Mouse (Mus musculus): ENCODE measurements around the gene Pim3.

Gene Pim3

DNA sequence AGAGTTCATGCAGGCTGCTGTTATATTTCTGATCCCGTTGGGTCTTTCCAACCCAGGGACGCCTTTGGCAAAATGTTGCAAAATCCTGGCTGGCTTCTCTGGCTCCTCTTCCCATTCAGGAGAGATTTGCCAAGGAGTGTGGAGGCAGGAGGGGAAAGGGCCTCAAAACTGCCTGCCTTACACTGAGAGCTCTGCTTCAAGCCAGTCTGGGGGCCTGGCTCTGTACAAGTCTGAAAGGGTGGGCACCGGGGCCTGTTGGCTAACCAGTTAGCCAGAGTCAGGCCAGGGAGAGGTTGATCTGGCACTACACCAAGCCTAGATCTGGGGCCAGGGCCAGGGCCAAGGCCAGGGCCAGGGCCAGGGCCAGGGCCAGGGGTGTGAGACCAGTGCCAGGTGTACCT is 3.8 kb upstream of the Pim3 start:
- DNase-seq (ENCODE audit: low spot score): no peak

DNA sequence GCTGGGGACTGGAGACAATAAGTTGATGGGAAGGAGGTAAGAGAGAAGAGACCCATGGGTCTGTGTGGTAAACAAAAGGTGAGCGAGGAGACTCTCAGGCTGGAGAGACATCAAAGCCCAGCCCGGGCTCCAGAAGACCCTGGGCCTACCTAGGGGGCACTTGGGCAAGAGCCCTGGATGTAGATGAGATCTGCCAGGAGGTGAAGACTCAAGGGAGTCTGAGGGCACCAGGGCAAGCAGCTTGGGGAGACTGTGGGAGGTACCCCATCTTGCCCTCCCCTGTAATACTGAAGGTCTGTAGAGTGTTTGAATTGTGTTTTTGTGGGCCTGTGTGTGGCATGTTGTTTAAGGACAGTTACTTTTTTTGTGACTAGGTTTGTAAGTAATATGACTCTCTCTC is 3.3 kb upstream of the Pim3 start:
- DNase-seq (ENCODE audit: low spot score): no peak

DNA sequence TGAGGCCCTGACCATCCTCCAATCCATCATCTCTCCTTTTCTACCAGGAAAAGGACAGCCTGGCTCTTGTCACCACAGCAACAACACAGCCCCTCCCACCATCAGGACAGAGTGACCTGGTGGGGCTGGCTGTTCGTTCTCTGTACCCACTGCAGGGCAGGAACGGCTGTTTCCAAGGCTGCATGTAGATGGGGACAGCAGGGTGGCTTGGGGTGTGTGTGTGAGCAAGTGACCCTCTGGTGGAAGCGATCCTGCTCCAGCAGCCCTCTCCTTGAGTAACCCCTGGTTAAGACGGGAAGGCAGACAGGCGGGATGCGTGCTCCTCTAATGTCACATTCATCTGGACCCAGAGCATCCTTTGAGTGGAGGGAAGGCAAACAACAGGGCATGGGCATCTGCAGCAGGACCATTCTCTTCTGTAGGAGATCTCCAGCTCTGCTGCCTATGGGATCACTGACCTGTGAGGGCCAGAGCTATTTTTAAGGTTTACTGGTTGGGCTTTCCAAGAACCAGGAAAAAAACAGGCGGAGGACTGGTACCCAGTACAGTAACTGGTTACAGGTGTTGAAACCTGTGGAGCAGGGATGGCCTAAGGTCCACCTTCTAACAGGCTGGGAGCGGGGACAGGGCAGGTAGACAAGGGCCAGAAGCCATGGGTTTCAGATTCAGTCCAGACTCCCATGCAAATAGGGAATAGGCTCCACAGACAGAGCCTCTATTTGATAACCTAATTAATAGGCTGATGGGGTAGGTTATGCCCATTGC is 2.6 kb upstream of the Pim3 start:
- DNase-seq (ENCODE audit: low spot score): no peak

DNA sequence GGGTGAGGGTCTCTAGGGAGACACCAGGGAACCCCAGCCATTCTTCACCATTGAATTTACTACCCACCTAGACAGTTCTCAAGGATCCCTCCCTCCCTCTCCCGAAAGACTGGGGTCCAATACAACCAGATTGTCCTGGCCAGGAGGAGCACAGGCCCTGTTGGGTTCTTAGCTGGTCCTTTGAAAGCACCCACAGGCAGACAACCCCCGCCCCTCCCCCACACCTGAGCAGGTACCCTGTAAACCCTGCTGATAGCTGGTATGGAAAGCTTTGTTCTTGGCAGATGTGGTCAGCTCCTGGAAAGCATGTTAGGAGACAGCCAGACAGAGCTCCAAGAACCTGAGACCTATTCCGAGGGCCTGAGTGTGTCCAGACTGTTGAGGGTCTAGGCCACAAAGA is 1.2 kb upstream of the Pim3 start:
- no peak for DNase-seq (ENCODE audit: low spot score)

DNA sequence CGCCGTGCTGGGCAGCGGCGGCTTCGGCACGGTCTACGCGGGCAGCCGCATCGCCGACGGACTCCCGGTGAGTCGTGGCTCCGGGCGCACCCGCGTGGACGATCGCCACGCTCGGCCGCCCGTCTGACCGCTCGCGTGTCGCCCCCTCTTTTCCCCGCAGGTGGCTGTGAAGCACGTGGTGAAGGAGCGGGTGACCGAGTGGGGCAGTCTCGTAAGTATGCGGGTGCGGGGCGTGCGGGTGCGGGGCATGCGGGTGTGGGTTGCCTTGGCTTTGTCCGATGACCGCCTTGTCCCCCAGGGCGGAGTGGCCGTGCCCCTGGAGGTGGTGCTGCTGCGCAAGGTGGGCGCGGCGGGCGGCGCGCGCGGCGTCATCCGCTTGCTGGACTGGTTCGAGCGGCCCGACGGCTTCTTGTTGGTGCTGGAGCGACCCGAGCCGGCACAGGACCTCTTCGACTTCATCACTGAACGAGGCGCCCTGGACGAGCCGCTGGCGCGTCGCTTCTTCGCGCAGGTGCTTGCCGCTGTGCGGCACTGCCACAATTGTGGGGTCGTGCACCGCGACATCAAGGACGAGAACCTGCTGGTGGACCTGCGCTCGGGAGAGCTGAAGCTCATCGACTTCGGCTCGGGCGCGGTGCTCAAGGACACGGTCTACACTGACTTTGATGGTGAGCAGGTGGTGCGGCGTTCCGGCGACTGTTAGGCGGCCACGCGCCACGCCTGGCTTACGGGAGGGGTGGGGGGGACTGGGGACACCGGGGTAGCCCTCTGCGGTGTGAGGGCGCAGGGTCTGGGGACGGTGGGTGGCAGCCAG is 1.1 kb downstream of the Pim3 start:
- peak; percentile 85 for DNase-seq (ENCODE audit: low spot score)

DNA sequence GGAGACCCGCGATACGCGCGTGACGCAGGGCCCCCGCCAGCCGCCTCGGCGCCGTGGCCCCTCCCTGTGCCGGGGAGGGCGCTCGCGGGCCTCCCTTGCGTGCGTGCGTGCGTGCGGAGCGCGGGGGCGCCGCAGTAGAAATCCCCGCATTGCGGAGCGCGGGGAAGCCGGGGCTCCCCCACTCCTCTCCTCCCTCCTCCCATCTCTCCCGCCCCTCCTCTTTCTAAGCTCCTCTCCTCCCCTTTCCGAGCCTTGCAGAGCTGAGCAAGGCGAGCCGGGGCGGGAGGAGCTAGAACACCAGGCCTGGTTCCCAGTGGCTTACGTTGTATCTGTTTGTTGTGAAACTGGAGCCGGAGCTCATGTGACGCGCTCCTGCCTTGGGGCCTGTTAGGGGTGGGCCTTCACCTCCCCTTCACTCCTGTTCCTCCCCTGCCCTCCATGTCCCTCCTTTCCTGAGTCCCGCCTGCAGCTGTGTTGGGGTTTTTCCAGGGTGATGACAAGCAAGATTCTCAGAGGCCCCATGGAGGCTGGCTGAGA is 1.8 kb downstream of the Pim3 start:
- peak; percentile 93 for DNase-seq (ENCODE audit: low spot score)

DNA sequence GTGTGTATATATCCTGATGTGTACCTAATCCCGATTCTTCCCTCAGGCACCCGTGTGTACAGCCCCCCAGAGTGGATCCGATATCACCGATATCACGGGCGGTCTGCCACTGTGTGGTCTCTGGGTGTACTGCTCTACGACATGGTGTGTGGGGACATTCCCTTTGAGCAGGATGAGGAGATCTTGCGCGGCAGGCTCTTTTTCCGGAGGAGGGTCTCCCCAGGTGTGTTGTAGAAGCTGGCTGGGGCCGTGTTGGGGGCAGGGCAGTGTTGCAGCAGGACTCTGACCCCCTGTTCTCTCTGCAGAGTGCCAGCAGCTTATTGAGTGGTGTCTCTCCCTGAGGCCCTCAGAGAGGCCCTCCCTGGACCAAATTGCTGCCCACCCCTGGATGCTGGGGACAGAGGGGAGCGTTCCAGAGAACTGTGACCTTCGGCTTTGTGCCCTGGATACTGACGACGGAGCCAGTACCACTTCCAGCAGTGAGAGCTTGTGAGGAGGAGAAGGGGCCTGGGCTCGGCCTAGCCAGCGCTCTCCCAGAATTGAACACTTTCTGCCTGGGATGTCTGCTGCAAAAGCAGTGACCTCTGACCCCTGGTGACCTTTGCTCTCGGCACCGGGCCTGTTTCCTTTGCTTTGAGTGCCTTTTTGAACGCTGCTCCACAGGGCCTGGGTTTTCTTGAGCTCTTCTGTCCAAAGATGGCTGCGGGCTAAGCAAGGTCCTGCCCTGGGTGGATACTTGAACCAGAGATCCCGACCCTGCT is 2.5 kb downstream of the Pim3 start:
- no peak for DNase-seq (ENCODE audit: low spot score)

DNA sequence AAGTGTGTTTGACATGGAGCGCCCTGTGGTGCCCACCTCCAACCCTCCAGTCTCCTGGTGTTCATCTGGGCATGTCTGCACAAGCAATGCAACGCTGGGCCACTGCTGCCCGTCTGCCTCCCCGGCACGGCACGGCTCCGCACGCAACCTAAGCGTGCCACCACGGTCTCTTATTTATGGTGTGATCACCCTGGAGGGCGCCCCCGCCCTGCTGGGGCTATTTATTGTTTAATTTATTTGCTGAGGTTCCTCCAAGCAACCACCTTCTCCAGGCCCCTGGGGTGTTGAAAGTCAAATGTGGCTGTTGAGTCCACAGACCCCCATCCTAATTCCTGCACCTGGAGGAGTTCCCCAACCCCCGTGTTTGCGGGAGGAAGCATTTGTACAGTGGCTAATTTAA is 3.1 kb downstream of the Pim3 start:
- no peak for DNase-seq (ENCODE audit: low spot score)

DNA sequence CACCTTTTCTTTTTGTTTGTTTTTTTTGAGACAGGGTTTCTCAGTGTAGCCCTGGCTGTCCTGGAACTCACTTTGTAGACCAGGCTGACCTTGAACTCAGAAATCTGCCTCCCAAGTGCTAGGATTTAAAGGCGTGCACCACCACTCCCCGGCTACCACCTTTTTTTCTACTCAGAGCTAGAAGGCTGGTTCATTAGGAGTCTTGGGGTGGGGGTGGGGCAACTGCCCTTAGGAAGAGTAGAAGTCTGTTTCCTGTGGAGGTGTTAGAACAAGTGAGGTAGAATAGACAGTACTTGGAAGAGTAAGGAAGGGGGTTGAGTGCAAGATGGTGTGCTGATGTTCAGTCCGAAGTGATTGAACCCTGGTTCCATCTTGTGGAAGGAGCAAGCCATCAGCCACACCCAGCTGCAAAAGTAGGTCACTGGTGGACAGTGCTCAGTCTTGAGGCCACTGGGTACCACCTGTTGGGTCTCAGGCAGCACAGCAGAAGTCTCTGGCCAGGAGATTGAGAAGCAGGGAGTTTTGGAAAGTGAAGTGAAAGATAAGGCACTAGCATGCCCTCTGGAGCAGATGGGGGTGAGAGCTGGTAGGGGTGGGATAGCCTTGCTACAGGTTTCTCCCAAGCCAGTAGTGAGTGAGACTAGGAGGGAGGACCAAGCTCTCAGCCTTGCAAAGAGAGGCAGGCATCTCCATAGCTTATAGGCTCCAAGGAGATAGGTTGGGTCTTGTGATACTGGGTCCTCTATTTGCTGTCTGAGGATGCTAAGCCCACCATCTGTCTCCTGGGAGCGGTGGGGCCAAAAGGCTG is 4.1 kb downstream of the Pim3 start:
- no peak for DNase-seq (ENCODE audit: low spot score)

DNA sequence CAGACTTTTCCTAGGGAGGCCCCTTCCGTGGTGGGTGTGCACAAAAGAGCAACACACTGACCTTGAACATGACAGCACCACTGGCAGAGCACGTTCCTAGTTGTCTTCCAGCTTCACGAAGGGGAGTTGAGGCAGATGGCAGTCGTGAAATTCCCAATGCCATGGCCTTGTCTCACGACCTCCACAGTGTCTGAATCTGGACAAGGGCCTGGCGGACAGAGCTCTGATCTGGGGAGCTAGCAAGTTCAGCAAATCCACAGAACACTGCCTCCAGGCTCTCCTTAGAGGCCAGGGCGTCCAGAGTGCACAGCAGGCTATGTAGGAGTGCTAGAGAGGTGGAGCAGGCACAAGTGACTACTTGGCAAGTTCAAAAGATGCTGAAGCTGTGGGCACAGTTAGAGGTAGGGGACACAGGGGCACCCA is 5.0 kb downstream of the Pim3 start:
- no peak for DNase-seq (ENCODE audit: low spot score)

DNA sequence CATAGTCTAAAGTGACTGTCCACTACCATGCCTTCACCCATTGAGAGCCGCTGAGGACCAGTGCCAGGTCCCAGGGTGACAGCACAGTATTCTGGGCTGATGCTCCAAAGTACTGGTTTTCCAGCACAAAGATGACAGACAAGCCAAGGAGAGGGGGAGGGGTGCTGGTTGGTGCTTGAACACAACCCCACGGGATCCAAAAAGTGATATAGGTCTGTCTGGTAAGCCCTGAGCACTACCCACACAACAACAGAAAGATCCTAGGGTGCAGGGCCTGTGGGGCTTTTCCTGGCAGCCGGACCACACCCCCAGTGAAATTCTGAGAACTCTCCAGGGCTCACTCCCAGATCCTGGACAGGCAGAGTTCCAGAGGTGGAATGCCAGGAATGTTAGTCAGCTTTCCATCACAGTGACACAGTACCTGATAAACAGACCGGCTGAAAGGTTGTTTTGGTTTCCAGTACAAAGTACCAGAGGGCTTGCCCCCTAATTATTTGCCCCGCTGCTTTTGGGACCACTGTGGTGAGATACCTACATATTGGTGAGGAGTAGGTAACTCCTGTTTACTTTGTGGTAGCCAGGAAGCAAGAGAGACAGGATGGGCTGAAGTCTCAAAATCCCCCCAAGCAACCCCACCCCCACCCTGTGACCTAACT is 5.5 kb downstream of the Pim3 start:
- peak; percentile 42 for DNase-seq (ENCODE audit: low spot score)

DNA sequence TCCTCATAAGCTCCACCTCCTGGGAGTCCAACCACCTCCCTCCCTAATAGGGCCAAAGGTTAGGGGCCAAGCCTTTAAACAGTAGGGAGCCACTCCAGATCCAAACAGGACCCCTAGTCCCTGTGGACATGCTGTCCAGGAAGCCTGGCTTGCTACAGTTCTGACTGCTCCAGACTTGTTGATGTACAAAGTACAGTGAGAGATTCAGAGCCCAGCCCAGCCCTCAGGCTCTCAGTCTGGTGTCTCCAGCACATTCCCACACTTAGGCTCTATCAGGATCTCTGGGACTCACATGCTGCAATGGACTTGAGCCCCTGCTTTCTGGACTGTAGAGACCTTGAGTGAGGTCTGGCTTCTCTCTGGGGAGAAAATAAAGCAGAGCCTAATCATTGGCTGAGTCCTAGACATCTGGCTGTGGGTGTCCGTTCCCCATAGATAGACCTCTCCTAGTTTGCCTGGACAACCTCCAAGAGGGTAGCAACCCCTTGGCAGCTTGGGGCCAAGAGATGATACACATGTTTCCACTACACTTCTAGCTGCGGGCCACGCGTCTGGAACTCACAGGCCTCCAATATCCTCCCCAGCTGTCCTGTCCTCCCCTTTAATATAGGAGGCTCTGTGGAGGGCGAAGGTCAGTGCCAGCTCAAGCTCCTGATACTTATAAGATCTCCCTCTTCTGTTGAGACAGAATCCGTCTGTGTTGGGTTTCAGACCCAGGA is 6.2 kb downstream of the Pim3 start:
- no peak for DNase-seq (ENCODE audit: low spot score)

DNA sequence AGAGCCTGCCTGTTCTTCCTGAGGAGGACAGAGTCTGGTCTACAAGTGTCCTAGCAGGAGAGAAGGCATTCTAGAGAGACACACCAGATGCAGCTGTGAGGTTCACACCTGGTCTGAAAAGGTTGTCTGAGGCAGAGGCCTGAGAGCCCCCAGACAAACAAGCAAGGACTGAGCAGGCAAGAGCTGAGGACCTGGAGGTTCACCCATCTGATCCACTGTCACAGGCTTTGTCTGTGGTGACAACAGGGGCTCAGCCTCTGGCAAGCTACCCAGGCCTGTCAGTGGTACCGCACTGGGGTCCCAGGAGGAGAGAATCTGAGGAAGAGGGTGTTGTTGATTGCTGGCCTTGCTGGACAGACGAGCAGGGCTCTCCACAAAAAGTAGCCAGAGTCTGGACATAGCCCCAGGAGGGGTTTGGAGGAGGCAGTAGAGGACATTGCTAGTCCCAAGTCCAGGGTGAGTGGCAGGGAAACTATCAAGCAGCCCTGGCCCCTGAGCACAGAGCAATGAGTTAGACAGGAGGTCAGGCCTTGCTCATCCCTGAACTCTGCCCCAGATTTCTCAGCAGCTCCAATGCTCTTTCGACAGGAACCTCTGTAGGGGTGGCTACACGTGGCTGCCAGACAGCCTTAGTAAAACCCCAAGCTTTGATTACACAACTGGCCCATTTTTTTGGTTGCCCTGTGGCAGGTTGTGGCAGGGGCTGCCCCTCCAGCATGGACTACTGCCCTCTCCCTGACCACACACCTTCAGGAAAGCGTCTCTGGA is 8.6 kb downstream of the Pim3 start:
- no peak for DNase-seq (ENCODE audit: low spot score)

DNA sequence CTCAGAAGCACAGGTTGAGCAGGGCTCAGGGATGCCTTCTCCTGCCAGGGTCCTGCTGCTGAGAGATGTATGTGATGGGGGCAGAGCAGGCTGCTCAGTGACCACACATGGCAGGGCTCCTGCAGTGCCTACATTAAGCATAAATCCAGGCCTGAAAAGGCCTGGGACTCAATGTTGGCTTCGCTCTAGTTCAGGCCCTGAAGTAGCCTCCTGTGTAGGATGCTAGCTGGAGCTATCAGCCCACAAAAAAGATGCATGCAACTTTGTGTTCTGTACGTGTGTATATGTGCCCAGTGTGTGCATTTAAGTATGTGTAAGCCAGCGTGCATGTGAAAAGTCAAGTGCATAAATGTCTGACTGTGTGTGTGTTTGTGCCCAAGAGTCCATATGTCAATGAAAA is 12.1 kb downstream of the Pim3 start:
- no peak for DNase-seq (ENCODE audit: low spot score)

DNA sequence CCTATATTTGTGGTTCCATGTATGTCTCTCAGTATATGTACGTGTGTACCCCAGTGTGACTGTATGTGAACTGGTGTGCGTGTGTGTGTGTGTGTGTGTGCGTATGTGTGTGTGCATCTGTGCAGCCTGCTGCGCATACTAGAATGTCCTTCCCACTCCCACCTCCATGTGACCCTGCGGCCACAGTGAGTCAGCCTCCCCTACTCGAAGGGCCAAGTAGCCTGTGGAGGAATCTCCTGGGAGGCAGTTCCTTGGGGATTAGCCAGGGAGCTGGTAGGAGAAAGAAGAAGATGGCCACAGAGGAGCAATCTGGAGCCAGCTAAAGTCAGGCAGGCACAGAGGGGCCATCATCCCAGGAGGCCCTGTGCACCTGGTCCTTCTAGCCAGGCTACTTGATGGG is 12.5 kb downstream of the Pim3 start:
- DNase-seq (ENCODE audit: low spot score): no peak

DNA sequence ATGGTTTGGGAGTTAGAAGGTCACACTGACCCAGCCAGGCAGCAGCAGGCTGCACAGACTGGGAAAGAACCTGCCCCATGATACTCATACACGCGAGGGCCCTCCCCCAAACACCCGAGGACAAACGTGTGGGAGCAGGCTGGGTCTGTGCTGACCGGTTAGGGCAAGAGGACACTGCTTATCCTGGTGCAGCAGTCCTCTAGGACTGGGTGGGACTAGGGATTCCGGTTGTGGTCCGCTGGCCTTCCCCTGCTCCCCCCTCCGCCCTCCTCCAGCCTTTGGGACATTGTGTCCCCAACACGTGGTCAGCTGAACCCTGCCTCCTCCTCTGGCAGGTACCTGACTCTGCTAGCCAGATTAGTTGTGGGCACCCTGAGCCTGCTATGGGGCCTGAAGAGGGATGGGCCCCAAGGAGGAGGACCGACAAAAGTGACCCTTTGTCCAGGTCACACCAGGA is 13.7 kb downstream of the Pim3 start:
- peak; percentile 28 for DNase-seq (ENCODE audit: low spot score)

DNA sequence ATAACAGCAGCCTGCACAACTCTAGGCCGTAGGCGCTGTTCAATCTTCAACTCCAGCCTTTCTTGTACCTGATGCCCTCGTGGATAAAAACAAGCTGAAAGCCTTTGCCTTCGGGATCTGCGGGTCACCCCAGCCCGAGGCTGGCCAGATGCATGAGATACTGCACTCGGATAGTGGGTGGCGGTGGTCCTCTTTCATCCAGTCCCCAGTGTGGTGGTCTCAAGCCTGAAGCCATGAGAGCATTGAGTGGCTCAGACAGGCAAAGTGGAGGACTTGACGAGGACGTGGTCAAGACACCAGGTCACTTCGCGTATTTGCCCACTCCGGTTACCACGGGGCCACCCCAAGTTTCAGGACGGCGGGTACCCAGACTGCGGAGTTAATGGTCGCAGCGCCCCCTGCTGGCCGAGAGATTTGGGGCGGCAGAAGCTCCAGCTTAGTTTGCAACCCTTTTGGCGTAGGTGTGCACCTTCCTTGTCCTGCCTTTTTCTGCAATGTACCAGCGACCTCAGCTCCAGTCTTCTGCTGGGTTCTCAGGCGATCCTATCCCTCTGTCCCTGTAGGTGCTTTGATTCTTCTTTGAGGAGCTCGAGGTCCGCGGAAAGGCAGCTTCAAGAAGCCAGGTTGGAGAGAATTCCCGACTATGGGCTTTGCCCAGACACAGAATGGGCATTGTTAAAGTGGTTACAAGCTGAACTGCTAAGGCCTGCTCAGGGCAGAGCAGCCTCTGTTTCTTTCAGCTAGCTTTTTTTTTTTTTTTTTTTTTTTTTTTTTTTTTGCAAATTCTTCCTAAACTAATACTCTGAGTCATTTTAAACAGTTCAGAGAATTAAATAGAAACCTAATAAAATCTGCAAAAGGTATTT is 14.4 kb downstream of the Pim3 start:
- peak; percentile 85 for DNase-seq (ENCODE audit: low spot score)

DNA sequence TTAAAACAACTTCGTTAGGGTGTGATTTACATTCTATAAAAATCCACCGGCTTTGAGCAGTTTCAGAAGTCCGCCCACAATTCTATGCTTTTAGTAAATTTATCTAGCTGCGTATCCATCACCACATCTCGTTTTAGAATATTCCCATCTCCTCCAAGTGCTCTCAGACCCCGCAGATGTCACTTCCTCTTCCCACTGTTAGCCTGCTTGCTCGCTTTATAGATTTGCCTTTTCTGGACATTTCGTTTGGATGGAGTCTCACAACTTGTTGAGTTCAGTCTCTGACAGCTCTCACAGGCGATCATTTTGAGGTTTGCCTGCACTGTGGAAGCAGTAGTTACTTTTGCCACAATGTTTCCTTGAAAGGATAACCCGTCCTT is 15.0 kb downstream of the Pim3 start:
- no peak for DNase-seq (ENCODE audit: low spot score)
